Mouse (Mus musculus): ENCODE results near the gene Lrrfip2. TPM values are rescaled to one million over a fixed set of nuclear protein-coding genes. Genes with fewer than 3 reads are reported as not detected.

The Lrrfip2 gene
- 41.9 and 45.2 TPM in 2 replicates for polyA plus RNA-seq (2014; fragmentation: Nextera tagmentation; extraction: Ambion mirVana)

GRCm38 (mm10) chr9:111117126-111117642 is at the start of gene Lrrfip2:
Lrrfip2 (plus strand) TSS chr9:111117592.
- ATAC-seq (no peak), DNase-seq (ENCODE audit: low spot score) (no peak)
- Histone ChIP-seq H3K27me3 (replicated peaks; ENCODE audit: control insufficient read depth, insufficient read depth, low read length) (no peaks in the 10 kb centered on the region), H3K4me3 (ENCODE audit: low read depth, low read length) (peak within 1 kb of the TSS; percentile 93), H3K9me3 (replicated peaks; ENCODE audit: control insufficient read depth, low read length) (no peaks in the 10 kb centered on the region), H3K4me1 (ENCODE audit: control insufficient read depth, insufficient read depth, low read length) (peaks cover 13% of the 10 kb centered on the region; the same call in 1 of the 2 replicates), H3K9ac (ENCODE audit: low read length) (peak within 1 kb of the TSS; percentile 89), H3K27ac (ENCODE audit: low read depth, low read length) (peak within 1 kb of the TSS; percentile 76; the same call in 1 of the 2 replicates), H3K4me2 (ENCODE audit: low read length) (peak within 1 kb of the TSS; percentile 76), H3K36me3 (ENCODE audit: control insufficient read depth, insufficient read depth, low read length) (no peaks in the 10 kb centered on the region)
- 37% methylated on average over 14 of the region's 14 CpGs for WGBS

GRCm38 (mm10) chr9:111070546-111070961 is 46.8 kb upstream of the Lrrfip2 start:
- no peaks in the 10 kb centered on the region for H3K27me3 ChIP-seq (replicated peaks; ENCODE audit: control insufficient read depth, insufficient read depth, low read length)
- no peak overlapping the region for H3K4me2 ChIP-seq (ENCODE audit: low read length)
- DNase-seq (ENCODE audit: low spot score), result peak; percentile 19
- H3K4me3 ChIP-seq (ENCODE audit: low read depth, low read length), result no peak overlapping the region
- no peak overlapping the region for H3K27ac ChIP-seq (ENCODE audit: low read depth, low read length)
- H3K9me3 ChIP-seq (replicated peaks; ENCODE audit: control insufficient read depth, low read length), result peaks cover 7% of the 10 kb centered on the region
- 51% methylated on average over 4 of the region's 4 CpGs for WGBS
- no peaks in the 10 kb centered on the region for H3K36me3 ChIP-seq (ENCODE audit: control insufficient read depth, insufficient read depth, low read length)
- ATAC-seq, result no peak
- no peaks in the 10 kb centered on the region for H3K4me1 ChIP-seq (ENCODE audit: control insufficient read depth, insufficient read depth, low read length)
- no peak overlapping the region for H3K9ac ChIP-seq (ENCODE audit: low read length)

GRCm38 (mm10) chr9:111072175-111072574 is 45.2 kb upstream of the Lrrfip2 start:
- Histone ChIP-seq H3K4me3 (ENCODE audit: low read depth, low read length) (no peak overlapping the region), H3K27me3 (replicated peaks; ENCODE audit: control insufficient read depth, insufficient read depth, low read length) (no peaks in the 10 kb centered on the region), H3K9ac (ENCODE audit: low read length) (no peak overlapping the region), H3K27ac (ENCODE audit: low read depth, low read length) (no peak overlapping the region), H3K9me3 (replicated peaks; ENCODE audit: control insufficient read depth, low read length) (peaks cover 7% of the 10 kb centered on the region), H3K4me2 (ENCODE audit: low read length) (no peak overlapping the region), H3K4me1 (ENCODE audit: control insufficient read depth, insufficient read depth, low read length) (no peaks in the 10 kb centered on the region), H3K36me3 (ENCODE audit: control insufficient read depth, insufficient read depth, low read length) (no peaks in the 10 kb centered on the region)
- ATAC-seq, result no peak
- 59% methylated on average over 7 of the region's 7 CpGs for WGBS
- DNase-seq (ENCODE audit: low spot score), result no peak

DNA sequence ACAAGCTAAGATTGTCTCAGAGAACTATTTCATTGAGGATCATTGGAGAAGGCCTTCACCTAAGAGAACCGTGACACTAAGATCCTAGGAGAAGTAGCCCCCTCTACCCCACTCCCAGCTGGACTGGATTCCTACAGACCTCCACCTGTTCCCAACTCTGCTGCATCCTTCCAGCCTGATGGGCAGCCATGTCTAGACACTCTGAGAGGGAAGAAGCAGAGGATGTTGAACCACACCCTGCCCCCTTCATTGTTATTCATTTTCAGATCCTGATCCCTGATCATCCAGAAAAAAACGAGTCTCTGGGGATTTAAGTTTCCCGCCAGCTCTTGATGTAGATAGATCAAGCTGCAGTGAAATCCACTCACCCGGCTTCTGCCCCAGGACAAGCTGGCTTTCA is 44.4 kb upstream of the Lrrfip2 start:
- Histone ChIP-seq H3K4me1 (ENCODE audit: control insufficient read depth, insufficient read depth, low read length) (no peaks in the 10 kb centered on the region), H3K27ac (ENCODE audit: low read depth, low read length) (no peak overlapping the region), H3K4me2 (ENCODE audit: low read length) (no peak overlapping the region), H3K9me3 (replicated peaks; ENCODE audit: control insufficient read depth, low read length) (peaks cover 7% of the 10 kb centered on the region), H3K4me3 (ENCODE audit: low read depth, low read length) (no peak overlapping the region), H3K36me3 (ENCODE audit: control insufficient read depth, insufficient read depth, low read length) (no peaks in the 10 kb centered on the region), H3K27me3 (replicated peaks; ENCODE audit: control insufficient read depth, insufficient read depth, low read length) (no peaks in the 10 kb centered on the region), H3K9ac (ENCODE audit: low read length) (no peak overlapping the region)
- DNase-seq (ENCODE audit: low spot score) (no peak), ATAC-seq (no peak)
- WGBS, result 79% methylated on average over 4 of the region's 4 CpGs

DNA sequence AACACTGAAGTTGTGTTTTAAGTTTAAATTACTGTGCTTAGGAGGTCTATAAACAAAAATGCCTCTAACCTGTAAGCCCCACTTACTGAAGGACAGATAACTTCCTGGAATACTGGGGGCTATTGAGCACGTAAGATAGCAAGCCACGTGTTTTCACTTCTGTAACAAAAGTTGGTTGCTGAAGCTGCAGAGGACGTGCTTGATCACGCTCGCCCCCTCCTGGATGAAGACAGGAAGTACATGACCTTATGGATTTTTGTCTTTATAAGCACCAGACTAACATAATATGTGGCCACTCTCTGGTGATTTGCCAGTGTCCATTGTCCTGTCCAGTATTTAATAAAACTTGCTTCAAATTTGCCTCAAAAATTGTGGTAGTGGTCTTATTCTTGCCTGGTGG is 39.6 kb upstream of the Lrrfip2 start:
- Histone ChIP-seq H3K4me1 (ENCODE audit: control insufficient read depth, insufficient read depth, low read length) (no peaks in the 10 kb centered on the region), H3K27ac (ENCODE audit: low read depth, low read length) (no peak overlapping the region), H3K36me3 (ENCODE audit: control insufficient read depth, insufficient read depth, low read length) (no peaks in the 10 kb centered on the region), H3K27me3 (replicated peaks; ENCODE audit: control insufficient read depth, insufficient read depth, low read length) (no peaks in the 10 kb centered on the region), H3K9me3 (replicated peaks; ENCODE audit: control insufficient read depth, low read length) (peaks cover 7% of the 10 kb centered on the region), H3K4me2 (ENCODE audit: low read length) (no peak overlapping the region), H3K9ac (ENCODE audit: low read length) (no peak overlapping the region), H3K4me3 (ENCODE audit: low read depth, low read length) (no peak overlapping the region)
- WGBS, result 59% methylated on average over 5 of the region's 5 CpGs
- ATAC-seq, result no peak
- no peak for DNase-seq (ENCODE audit: low spot score)

DNA sequence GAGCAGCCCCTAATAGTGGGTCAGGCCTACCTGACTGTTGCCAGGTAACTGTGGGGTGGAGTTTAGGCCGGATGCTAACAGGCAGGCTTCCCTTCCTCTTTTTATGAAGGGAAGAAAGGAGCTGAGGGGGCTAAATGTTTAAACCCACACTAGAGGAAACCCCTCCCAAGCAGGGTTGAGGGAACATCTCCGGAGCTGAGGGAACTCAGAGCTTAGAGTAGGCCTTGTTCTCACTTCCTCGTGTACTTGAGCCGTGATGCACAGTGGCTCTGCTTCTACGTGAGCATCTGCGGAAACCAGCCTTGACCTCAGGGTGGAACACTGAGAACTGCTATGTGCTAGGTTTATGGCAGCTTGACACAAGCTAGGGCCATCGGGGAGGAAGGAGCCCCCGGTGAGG is 36.6 kb upstream of the Lrrfip2 start:
- 92% methylated on average over 8 of the region's 8 CpGs for WGBS
- H3K4me1 ChIP-seq (ENCODE audit: control insufficient read depth, insufficient read depth, low read length), result no peaks in the 10 kb centered on the region

DNA sequence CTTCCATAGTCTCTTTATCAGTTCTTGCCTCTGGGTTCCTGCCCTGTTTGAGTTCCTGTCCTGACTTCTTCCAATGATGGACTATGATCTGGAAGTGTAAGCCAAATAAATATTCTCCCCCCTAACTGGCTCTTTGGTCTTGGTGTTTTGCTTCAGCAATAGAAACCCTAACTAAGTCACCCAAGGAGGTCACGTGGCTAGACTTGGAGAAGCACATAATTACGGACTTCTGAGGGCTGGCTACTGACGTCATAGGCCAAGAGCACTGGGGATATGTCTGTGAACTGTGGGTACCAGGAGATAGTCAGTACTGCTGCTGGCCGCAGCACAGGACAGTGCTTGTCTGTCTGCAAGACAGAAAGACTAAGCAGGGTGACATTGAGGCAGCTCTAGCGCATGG is 35.6 kb upstream of the Lrrfip2 start:
- Histone ChIP-seq H3K9ac (ENCODE audit: low read length) (no peak overlapping the region), H3K27me3 (replicated peaks; ENCODE audit: control insufficient read depth, insufficient read depth, low read length) (no peaks in the 10 kb centered on the region), H3K4me1 (ENCODE audit: control insufficient read depth, insufficient read depth, low read length) (no peaks in the 10 kb centered on the region), H3K4me2 (ENCODE audit: low read length) (no peak overlapping the region), H3K36me3 (ENCODE audit: control insufficient read depth, insufficient read depth, low read length) (no peaks in the 10 kb centered on the region), H3K27ac (ENCODE audit: low read depth, low read length) (no peak overlapping the region), H3K9me3 (replicated peaks; ENCODE audit: control insufficient read depth, low read length) (no peaks in the 10 kb centered on the region), H3K4me3 (ENCODE audit: low read depth, low read length) (no peak overlapping the region)
- no peak for DNase-seq (ENCODE audit: low spot score)
- 91% methylated on average over 5 of the region's 5 CpGs for WGBS
- no peak for ATAC-seq

More for the DNA sequence above, 36.6 kb upstream of the Lrrfip2 start:
- Histone ChIP-seq H3K36me3 (ENCODE audit: control insufficient read depth, insufficient read depth, low read length) (no peaks in the 10 kb centered on the region), H3K4me2 (ENCODE audit: low read length) (no peak overlapping the region), H3K4me3 (ENCODE audit: low read depth, low read length) (no peak overlapping the region), H3K27ac (ENCODE audit: low read depth, low read length) (no peak overlapping the region), H3K27me3 (replicated peaks; ENCODE audit: control insufficient read depth, insufficient read depth, low read length) (no peaks in the 10 kb centered on the region), H3K9me3 (replicated peaks; ENCODE audit: control insufficient read depth, low read length) (no peaks in the 10 kb centered on the region), H3K9ac (ENCODE audit: low read length) (no peak overlapping the region)
- no peak for DNase-seq (ENCODE audit: low spot score)
- ATAC-seq, result no peak

- DNase-seq (ENCODE audit: low spot score), result no peak
- H3K9ac ChIP-seq (ENCODE audit: low read length), result no peak overlapping the region
- H3K4me3 ChIP-seq (ENCODE audit: low read depth, low read length), result no peak overlapping the region
- no peak overlapping the region for H3K4me2 ChIP-seq (ENCODE audit: low read length)
- H3K4me1 ChIP-seq (ENCODE audit: control insufficient read depth, insufficient read depth, low read length), result 0 out of 2 replicates have a peak, but pooled peaks cover 2% of the 10 kb centered on the region
- H3K27me3 ChIP-seq (replicated peaks; ENCODE audit: control insufficient read depth, insufficient read depth, low read length), result no peaks in the 10 kb centered on the region
- WGBS, result 68% methylated on average over 4 of the region's 4 CpGs
- no peak for ATAC-seq
- H3K27ac ChIP-seq (ENCODE audit: low read depth, low read length), result no peak overlapping the region
- no peaks in the 10 kb centered on the region for H3K9me3 ChIP-seq (replicated peaks; ENCODE audit: control insufficient read depth, low read length)
- no peaks in the 10 kb centered on the region for H3K36me3 ChIP-seq (ENCODE audit: control insufficient read depth, insufficient read depth, low read length)
These were observed 32.1 kb upstream of the Lrrfip2 start for GRCm38 (mm10) chr9:111085329-111085728.

- H3K4me2 ChIP-seq (ENCODE audit: low read length), result no peak overlapping the region
- ATAC-seq (no peak), DNase-seq (ENCODE audit: low spot score) (no peak)
- H3K9me3 ChIP-seq (replicated peaks; ENCODE audit: control insufficient read depth, low read length), result no peaks in the 10 kb centered on the region
- WGBS, result 54% methylated on average over 6 of the region's 6 CpGs
- H3K4me1 ChIP-seq (ENCODE audit: control insufficient read depth, insufficient read depth, low read length), result 0 out of 2 replicates have a peak, but pooled peaks cover 2% of the 10 kb centered on the region
- H3K27ac ChIP-seq (ENCODE audit: low read depth, low read length), result no peak overlapping the region
- H3K36me3 ChIP-seq (ENCODE audit: control insufficient read depth, insufficient read depth, low read length), result no peaks in the 10 kb centered on the region
- no peak overlapping the region for H3K4me3 ChIP-seq (ENCODE audit: low read depth, low read length)
- H3K9ac ChIP-seq (ENCODE audit: low read length), result no peak overlapping the region
- no peaks in the 10 kb centered on the region for H3K27me3 ChIP-seq (replicated peaks; ENCODE audit: control insufficient read depth, insufficient read depth, low read length)
These were observed 31.3 kb upstream of the Lrrfip2 start for GRCm38 (mm10) chr9:111086137-111086536.

Data from forebrain, embryonic 14.5 days (tissue).